Mouse (Mus musculus) lung, postnatal 0 days (tissue): Measurements from ENCODE around the gene Atl3. TPM values are rescaled to one million over a fixed set of nuclear protein-coding genes. Genes with fewer than 3 reads are reported as not detected.
A peak's percentile ranks its signal among the peaks of the same experiment; 100 is the strongest.

ENCODE experiments used
- ATAC-seq: fragments of 200-750 bp; cut with Nextera tagmentation; 2 replicates; pipeline ENCODE4 v1.8.0; 2017; ENCODE audit warnings: moderate library complexity
- DNase-seq: peaks from one replicate; pipeline ENCODE4 v3.0.0-alpha.2; 2016; ENCODE audit warnings: low spot score
- H3K27ac ChIP-seq: fragments of 300-500 bp; sonication (generic); 2 replicates; pipeline ENCODE4 v1.5.1; 2014; ENCODE audit warnings: antibody characterized with exemption, mild to moderate bottlenecking, low read length, mixed read lengths
- H3K27me3 ChIP-seq: fragments of 300-500 bp; sonication (generic); replicated peaks from 2 replicates; pipeline ENCODE4 v1.6.1; 2014; ENCODE audit warnings: low read length, mixed read lengths; ENCODE audit not compliant: insufficient read depth
- H3K36me3 ChIP-seq: fragments of 300-500 bp; sonication (generic); 2 replicates; pipeline ENCODE4 v1.6.1; 2014; ENCODE audit warnings: low read length, mixed read lengths; ENCODE audit not compliant: insufficient read depth
- H3K4me1 ChIP-seq: fragments of 300-500 bp; sonication (generic); 2 replicates; pipeline ENCODE4 v1.6.1; 2014; ENCODE audit warnings: antibody characterized with exemption, low read depth, low read length, mixed read lengths; ENCODE audit not compliant: insufficient read depth
- H3K4me2 ChIP-seq: fragments of 300-500 bp; sonication (generic); replicated peaks from 2 replicates; pipeline ENCODE4 v1.6.1; 2014; ENCODE audit warnings: low read depth, mild to moderate bottlenecking, low read length, moderate library complexity, mixed read lengths
- H3K4me3 ChIP-seq: fragments of 300-500 bp; sonication (generic); 2 replicates; pipeline ENCODE4 v1.5.1; 2014; ENCODE audit warnings: low read depth, low read length
- H3K9ac ChIP-seq: fragments of 300-500 bp; sonication (generic); replicated peaks from 2 replicates; pipeline ENCODE4 v1.6.1; 2014; ENCODE audit warnings: low read depth, mild to moderate bottlenecking
- H3K9me3 ChIP-seq: fragments of 300-500 bp; sonication (generic); 2 replicates; pipeline ENCODE4 v1.6.1; 2016; ENCODE audit warnings: low read length, mixed read lengths
- CTCF ChIP-seq: IDR thresholded peaks from 2 replicates; pipeline ENCODE4 v1.5.1; 2016; ENCODE audit warnings: antibody characterized with exemption, mild to moderate bottlenecking
- EP300 ChIP-seq: IDR thresholded peaks from 2 replicates; pipeline ENCODE4 v1.6.1; 2016; ENCODE audit warnings: antibody characterized with exemption, mild to moderate bottlenecking, control low read depth
- WGBS: fragments of 180-500 bp; shearing (Covaris S2); extraction: QIAGEN DNeasy Blood & Tissue Kit; methylation state at CpG from one replicate; pipeline ENCODE4 v1.1.7; 2014; 5-methylcytosine and 5-hydroxymethylcytosine counted together
- polyA plus RNA-seq: library from polyadenylated mRNA; unstranded; fragments of >200 nt; fragmentation: Nextera tagmentation; extraction: Ambion mirVana; gene quantifications from 2 replicates; pipeline ENCODE4 v1.2.1, GENCODE M21; 2015

Gene Atl3
- polyA plus RNA-seq = 20.0 and 21.6 TPM in 2 replicates

DNA sequence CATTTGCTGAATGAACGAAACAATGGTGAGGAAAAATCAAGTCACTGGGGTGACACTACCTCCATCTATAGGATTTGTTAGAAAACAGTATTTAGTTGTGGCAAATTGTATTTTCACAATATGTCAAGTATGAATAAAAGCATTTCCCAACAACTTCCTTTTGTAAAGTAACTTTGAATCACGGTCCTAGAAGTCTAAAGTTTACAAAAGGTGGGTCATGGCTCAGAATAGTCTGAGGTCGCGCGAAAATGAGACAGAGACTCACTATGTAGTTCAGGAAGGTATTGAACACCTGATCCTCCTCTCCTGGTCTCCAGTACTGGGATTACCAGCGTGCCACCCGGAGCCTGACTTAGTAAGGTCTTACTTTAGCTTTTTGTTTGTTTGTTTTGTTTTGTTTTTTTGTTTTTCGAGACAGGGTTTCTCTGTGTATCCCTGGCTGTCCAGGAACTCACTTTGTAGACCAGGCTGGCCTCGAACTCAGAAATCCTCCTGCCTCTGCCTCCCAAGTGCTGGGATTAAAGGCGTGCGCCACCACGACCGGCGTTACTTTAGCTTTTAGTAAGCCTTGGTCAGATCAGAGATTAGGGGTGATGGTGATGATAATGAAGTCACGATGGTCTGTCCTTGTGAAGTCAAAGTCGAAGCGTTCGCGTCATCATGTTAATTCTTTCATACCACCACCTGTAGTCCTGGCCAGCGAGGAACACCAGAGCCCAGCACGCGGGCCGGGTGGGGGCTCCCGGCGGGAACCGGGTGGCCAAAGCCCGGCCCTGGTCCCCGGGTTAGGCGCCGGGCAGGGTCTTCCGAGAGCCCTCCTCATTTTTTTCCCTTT, at the start of gene Atl3:
Gene Atl3, plus strand, starts transcription at position 689 of the 835 bp plus-strand sequence.
- Histone ChIP-seq H3K9ac (peak within 1 kb of the TSS; percentile 96), H3K27ac (peak within 1 kb of the TSS; percentile 99), H3K36me3 (no peaks in the 10 kb centered on the region), H3K4me3 (peak within 1 kb of the TSS; percentile 70), H3K27me3 (no peaks in the 10 kb centered on the region), H3K4me1 (no peaks in the 10 kb centered on the region), H3K4me2 (peak within 1 kb of the TSS; percentile 67), H3K9me3 (no peaks in the 10 kb centered on the region)
- TF ChIP-seq CTCF (no peak), EP300 (no peak)
- 25% methylated on average over 31 of the region's 31 CpGs for WGBS
- DNase-seq (peak; percentile 50), ATAC-seq (no peak)

DNA sequence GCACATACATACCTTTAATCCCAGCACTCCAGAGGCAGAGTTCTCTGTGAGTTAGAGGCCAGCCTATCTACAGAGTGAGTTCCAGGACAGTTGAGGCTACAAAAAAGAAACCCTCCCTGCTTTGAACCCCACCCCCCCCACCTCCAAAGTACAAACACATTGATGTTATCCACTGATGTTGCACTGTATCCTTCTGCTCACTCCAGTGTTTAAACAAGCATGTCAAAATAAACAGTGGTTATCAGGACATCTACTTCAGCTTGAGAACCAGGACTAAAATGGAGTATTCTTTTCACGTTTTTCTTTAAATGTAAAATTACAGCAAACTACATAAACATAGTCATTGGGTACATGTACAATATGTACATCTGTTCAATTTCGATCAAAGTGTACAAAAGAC, 48.7 kb upstream of the Atl3 start:
- Histone ChIP-seq H3K4me3 (no peak overlapping the region), H3K9ac (no peak overlapping the region), H3K27ac (no peak overlapping the region), H3K9me3 (no peaks in the 10 kb centered on the region), H3K4me1 (no peaks in the 10 kb centered on the region; the same call in 1 of the 2 replicates), H3K4me2 (no peak overlapping the region), H3K27me3 (no peaks in the 10 kb centered on the region), H3K36me3 (no peaks in the 10 kb centered on the region)
- TF ChIP-seq CTCF (no peak), EP300 (no peak)
- WGBS = 60% methylated on average over 2 of the region's 2 CpGs
- ATAC-seq = no peak
- no peak for DNase-seq

DNA sequence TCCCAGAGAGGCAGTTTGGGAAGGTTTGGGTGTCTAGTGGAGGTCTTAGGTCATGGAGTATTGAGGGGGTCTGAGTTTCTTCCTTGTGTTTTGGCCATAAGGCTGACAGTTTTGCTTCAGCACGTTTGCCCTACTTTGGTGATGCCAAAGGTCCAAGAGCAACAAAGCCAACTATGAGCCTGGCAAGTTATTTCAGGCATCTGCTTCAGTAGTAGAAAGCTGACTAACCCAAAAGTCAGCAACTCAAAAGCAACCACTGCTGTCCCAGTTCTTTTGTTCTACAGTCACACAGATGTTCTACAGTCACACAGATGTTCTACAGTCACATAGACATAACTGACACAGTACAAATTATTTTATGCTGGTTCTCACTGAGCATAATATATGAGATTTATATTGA, 48.2 kb upstream of the Atl3 start:
- WGBS = 52% methylated on average over 1 of the region's 1 CpGs
- H3K4me3 ChIP-seq = no peak overlapping the region
- H3K4me2 ChIP-seq = no peak overlapping the region
- no peak for TF ChIP-seq EP300
- no peaks in the 10 kb centered on the region for H3K27me3 ChIP-seq
- H3K9me3 ChIP-seq = no peaks in the 10 kb centered on the region
- H3K27ac ChIP-seq = no peak overlapping the region
- H3K4me1 ChIP-seq = no peaks in the 10 kb centered on the region; the same call in 1 of the 2 replicates
- no peak overlapping the region for H3K9ac ChIP-seq
- no peaks in the 10 kb centered on the region for H3K36me3 ChIP-seq
- ATAC-seq (no peak), DNase-seq (no peak)

DNA sequence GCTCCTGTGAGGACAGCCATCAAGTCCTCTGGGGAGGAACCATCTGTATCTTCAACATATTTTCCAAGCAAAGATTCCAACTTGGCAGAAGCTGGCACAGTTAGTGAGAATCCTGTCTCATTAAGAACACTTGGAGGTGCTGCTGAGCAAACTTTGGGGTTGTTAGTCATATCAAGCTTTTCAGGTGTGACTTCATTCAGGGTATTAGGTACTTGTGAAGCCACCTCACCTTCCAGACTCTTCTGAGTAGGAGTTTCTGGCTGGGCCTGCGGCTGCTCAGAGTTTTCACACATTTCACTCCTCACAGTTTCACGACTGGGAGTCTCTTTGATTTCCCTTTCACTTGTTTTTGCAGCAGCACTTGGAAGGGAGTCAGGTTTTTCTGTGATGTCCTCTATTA, 37.0 kb upstream of the Atl3 start:
- ATAC-seq (no peak; the same call in 1 of the 2 replicates), DNase-seq (peak; percentile 35)
- H3K9me3 ChIP-seq = no peaks in the 10 kb centered on the region
- no peaks in the 10 kb centered on the region for H3K4me1 ChIP-seq
- no peak overlapping the region for H3K4me3 ChIP-seq
- H3K9ac ChIP-seq = no peak overlapping the region
- TF ChIP-seq CTCF = peak; percentile 42
- no peak for TF ChIP-seq EP300
- no peaks in the 10 kb centered on the region for H3K27me3 ChIP-seq
- H3K27ac ChIP-seq = no peak overlapping the region
- H3K4me2 ChIP-seq = no peak overlapping the region
- 55% methylated on average over 2 of the region's 2 CpGs for WGBS
- no peaks in the 10 kb centered on the region for H3K36me3 ChIP-seq

DNA sequence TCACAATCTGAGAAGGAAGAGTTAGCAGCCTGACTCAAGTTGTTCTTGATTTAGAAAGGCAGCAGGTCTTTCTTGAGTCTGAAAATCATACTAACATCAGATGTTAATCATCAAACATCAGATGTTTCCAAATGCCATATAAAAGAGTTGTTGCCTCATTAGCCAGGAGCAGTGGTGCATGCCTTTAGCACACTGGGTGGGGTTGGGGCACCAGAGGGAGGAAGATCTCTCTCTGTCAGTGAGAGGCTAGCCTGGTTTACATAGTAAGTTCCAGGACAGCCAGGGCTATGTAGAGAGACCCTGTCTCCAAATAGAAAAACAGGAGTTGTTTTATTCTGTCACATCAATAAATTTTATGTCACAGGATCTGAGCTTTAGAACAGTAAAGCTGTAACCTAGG, 34.9 kb upstream of the Atl3 start:
- H3K27me3 ChIP-seq = no peaks in the 10 kb centered on the region
- no peak overlapping the region for H3K27ac ChIP-seq
- no peak overlapping the region for H3K9ac ChIP-seq
- no peaks in the 10 kb centered on the region for H3K4me1 ChIP-seq
- H3K9me3 ChIP-seq = no peaks in the 10 kb centered on the region
- no peak overlapping the region for H3K4me3 ChIP-seq
- ATAC-seq (no peak), DNase-seq (peak; percentile 21)
- H3K36me3 ChIP-seq = no peaks in the 10 kb centered on the region
- TF ChIP-seq CTCF (no peak), EP300 (no peak)
- no peak overlapping the region for H3K4me2 ChIP-seq

DNA sequence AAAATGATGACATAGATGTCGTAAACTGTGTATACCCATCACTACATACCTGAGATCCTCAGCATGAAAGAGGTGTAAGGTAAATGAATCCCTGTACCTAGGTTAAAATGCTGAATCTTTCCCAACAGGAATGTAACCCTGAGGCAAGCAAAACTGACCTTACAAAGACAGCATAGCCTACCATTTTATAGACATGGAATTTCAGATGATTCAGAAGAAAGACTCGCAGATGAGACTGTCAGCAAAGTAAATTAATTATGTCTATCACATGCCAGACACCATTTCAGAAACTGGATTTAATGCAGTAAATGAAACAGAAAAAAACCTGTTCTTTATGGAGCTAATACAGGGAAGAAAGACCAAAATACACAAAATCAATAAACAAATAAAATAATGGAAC, 34.5 kb upstream of the Atl3 start:
- no peak overlapping the region for H3K27ac ChIP-seq
- H3K9ac ChIP-seq = no peak overlapping the region
- 90% methylated on average over 2 of the region's 2 CpGs for WGBS
- TF ChIP-seq EP300 = no peak
- TF ChIP-seq CTCF = no peak
- ATAC-seq (no peak), DNase-seq (no peak)
- H3K9me3 ChIP-seq = no peaks in the 10 kb centered on the region
- H3K4me1 ChIP-seq = no peaks in the 10 kb centered on the region
- no peaks in the 10 kb centered on the region for H3K36me3 ChIP-seq
- no peaks in the 10 kb centered on the region for H3K27me3 ChIP-seq
- no peak overlapping the region for H3K4me3 ChIP-seq
- no peak overlapping the region for H3K4me2 ChIP-seq
